Mouse (Mus musculus): ENCODE measurements around the gene Tox2. TPM values are rescaled to one million over a fixed set of nuclear protein-coding genes. Genes with fewer than 3 reads are reported as not detected.

Tox2 gene
- under 1 TPM; 0.28 to 0.31 TPM for total RNA-seq (2021)
- long read RNA-seq, experiment 1, result 0 reads
- long read RNA-seq, experiment 2, partial matches to known transcripts, result 0 of 1 reads
- long read RNA-seq, experiment 2, other reads (novel, unspliced or antisense), result 0 of 1 reads

- intact Hi-C loops (cut with DNase I), result loop anchor here (10.0 kb wide), 1 partner anchor 112 kb away; no protein-coding TSS in a partner anchor
- DNase-seq, result peak; percentile 64
Observed at GRCm38 (mm10) chr2:163202884-163203634, at the start of gene Tox2. TSS of gene Tox2 (plus strand) at chr2:163203125.

DNA sequence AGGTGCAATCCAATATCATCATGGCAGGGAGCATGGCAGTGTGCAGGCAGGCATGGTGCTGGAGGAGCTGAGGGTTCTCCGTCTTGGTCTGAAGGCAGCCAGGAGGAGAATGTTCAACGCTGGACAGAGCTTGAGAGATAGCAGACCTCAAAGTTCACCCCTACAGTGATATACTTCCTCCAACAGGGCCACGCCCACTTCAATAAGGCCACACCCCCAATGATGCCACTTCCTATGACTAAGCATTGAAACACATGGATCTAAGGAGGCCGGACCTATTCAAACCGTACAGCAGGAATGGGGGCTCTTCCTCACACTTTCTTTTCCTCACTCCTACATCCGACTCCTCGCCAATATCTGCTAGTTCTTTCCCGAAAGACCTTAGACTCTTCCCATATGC, 48.3 kb upstream of the Tox2 start:
- Histone ChIP-seq H3K4me3 (no peak overlapping the region), H3K27ac (no peak overlapping the region)
- no peak for DNase-seq
- no peak for TF ChIP-seq CTCF (IDR thresholded peaks at IDR 0.05)
- intact Hi-C loops (cut with DNase I), result no loop called here

More at GRCm38 (mm10) chr2:163202884-163203634, at the start of gene Tox2:
- Histone ChIP-seq H3K27ac (peak within 1 kb of the TSS; percentile 12; the same call in 1 of the 2 replicates), H3K4me3 (peak within 1 kb of the TSS; percentile 72)
- no peak for TF ChIP-seq CTCF (IDR thresholded peaks at IDR 0.05)

DNA sequence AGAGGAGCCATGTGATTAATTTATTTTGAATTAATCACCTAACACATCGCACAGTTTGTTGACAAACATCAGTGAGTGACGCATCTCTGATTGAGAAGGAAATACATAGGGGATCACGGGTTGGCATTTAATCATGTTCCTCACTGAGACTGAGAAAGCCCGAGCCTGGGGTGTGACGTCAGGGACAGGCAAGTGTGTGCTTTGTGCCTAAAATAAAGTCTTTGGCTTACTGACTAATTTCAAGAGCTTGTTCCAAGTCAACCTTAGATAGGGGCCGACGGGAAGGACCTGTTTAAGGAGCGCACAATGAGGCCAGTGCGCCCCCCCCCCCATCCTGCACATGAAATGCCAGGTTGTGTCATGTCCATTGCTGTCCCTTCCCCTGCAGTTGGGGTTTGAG, 43.9 kb upstream of the Tox2 start:
- no peak for TF ChIP-seq CTCF (IDR thresholded peaks at IDR 0.05)
- DNase-seq, result no peak
- Histone ChIP-seq H3K27ac (no peak overlapping the region), H3K4me3 (no peak overlapping the region)
- intact Hi-C loops (cut with DNase I), result no loop called here

- no peak overlapping the region for H3K4me3 ChIP-seq
- no peak for DNase-seq
- intact Hi-C loops (cut with DNase I), result no loop called here
- no peak for TF ChIP-seq CTCF (IDR thresholded peaks at IDR 0.05)
- H3K27ac ChIP-seq, result no peak overlapping the region
Observed at GRCm38 (mm10) chr2:163164461-163164990, 38.4 kb upstream of the Tox2 start.

DNA sequence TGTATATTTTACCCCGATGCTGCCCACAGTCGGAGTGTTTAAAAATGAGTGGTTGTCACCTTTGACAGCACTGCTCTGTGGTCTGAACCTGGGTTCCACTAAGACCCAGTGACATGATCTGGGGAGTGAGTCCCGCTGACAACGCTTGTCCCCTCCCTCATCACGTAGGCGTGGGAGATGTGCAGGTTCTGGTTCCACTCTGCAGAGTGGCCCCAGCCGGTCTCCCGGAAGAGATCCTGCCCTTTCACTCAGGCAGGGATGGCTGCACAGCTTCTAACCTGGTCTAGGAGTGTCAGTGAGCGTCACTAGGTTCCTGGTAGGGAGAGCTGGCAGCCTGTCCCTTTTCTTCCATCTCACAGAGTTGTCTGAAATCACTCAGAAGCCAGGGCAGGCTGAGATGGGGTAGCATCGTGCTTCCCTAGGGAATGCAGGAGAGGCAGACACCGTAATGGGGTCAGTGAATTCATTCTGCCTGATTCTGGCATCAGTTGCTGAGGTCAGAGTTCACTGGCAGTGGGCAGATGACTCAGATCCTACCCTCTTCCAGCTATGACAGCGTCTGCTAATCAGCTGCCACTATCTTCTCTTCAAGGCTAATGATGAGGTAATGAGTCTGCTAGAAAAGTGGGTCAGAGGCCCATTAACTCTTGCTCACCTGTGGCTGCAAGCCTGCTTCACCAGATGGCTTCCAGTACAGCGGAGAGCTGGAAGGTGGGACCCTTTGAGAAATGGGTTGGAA, 36.7 kb upstream of the Tox2 start:
- intact Hi-C loops (cut with DNase I), result no loop called here
- TF ChIP-seq CTCF (IDR thresholded peaks at IDR 0.05), result no peak
- DNase-seq, result no peak

GRCm38 (mm10) chr2:163171891-163172290, 31.0 kb upstream of the Tox2 start:
- Histone ChIP-seq H3K27ac (no peak overlapping the region), H3K4me3 (no peak overlapping the region)
- intact Hi-C loops (cut with DNase I), result no loop called here
- TF ChIP-seq CTCF (IDR thresholded peaks at IDR 0.05), result no peak
- no peak for DNase-seq

More for the DNA sequence above, 36.7 kb upstream of the Tox2 start:
- H3K27ac ChIP-seq, result no peak overlapping the region
- no peak overlapping the region for H3K4me3 ChIP-seq

DNA sequence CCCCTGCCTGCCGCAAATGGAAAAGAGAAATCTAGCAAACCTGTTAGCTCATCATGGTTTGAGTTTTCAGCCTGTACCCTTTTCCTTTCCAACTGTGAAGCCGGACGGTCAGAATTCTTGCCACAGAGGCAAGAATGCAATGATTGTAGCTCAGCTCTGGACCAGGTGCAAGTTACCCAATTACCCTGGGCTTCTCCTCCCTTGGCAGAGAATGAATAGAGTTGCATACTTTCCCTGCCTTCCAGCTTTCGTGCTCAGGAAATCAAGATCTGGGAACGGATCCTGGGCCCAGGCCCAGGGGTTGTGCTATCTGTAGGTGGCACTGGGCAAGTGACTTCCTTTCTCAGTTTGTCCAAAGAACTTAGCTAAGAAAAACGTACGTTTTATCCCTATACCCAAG, 28.9 kb upstream of the Tox2 start:
- Histone ChIP-seq H3K4me3 (no peak overlapping the region), H3K27ac (no peak overlapping the region)
- DNase-seq, result no peak
- no peak for TF ChIP-seq CTCF (IDR thresholded peaks at IDR 0.05)
- intact Hi-C loops (cut with DNase I), result no loop called here

- intact Hi-C loops (cut with DNase I), result no loop called here
- H3K4me3 ChIP-seq, result no peak overlapping the region
- no peak for TF ChIP-seq CTCF (IDR thresholded peaks at IDR 0.05)
- no peak overlapping the region for H3K27ac ChIP-seq
- DNase-seq, result no peak
Observed at GRCm38 (mm10) chr2:163175831-163176230, 27.1 kb upstream of the Tox2 start.

DNA sequence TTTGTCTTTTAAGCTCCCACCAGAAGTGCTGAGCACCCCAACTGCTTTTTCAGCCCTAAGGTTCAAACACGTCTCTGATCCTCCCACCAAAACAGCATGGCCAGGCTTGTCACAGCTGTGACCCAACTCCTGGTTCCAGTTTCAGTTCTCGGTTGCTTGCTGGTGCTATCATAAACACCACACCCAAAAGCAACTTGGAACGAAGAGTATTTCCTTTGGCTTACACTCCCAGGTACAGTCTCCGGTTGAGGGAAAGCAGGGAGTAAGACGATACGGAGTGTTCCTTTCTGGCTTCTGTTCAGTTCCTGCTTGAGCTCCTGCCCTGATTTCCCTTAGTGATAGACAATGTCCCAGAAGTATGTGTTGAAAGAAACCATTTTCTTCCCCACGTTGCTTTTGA, 26.4 kb upstream of the Tox2 start:
- Histone ChIP-seq H3K4me3 (no peak overlapping the region), H3K27ac (no peak overlapping the region)
- intact Hi-C loops (cut with DNase I), result no loop called here
- DNase-seq, result no peak
- no peak for TF ChIP-seq CTCF (IDR thresholded peaks at IDR 0.05)

- no peak for DNase-seq
Observed at GRCm38 (mm10) chr2:163187552-163187951, 15.4 kb upstream of the Tox2 start.

GRCm38 (mm10) chr2:163189596-163189995, 13.3 kb upstream of the Tox2 start:
- Histone ChIP-seq H3K4me3 (no peak overlapping the region), H3K27ac (no peak overlapping the region)
- intact Hi-C loops (cut with DNase I), result no loop called here
- no peak for DNase-seq
- TF ChIP-seq CTCF (IDR thresholded peaks at IDR 0.05), result no peak

More at GRCm38 (mm10) chr2:163187552-163187951, 15.4 kb upstream of the Tox2 start:
- Histone ChIP-seq H3K4me3 (no peak overlapping the region), H3K27ac (no peak overlapping the region)
- intact Hi-C loops (cut with DNase I), result no loop called here
- no peak for TF ChIP-seq CTCF (IDR thresholded peaks at IDR 0.05)

DNA sequence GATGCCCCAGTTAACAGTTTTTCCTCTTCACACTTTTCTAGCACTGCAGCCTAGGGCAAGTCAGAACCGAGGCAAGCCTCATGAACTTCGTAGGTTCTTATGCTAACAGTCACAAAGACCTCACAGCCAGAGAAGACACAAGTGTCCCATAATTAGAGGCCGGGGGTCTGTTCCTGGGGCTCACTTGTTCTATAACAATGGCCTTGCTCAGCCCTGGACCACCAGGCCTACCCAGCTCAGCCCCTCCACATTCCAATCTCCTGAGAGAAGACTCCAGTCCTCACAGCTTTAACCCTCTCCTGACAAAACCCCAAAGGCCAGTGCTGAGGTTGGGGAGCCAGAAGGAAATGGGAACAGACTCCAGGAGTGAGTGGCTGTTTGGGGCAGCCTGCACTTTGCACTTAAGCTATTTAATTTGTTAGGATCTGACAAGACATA, 12.9 kb upstream of the Tox2 start:
- H3K27ac ChIP-seq, result no peak overlapping the region
- no peak for TF ChIP-seq CTCF (IDR thresholded peaks at IDR 0.05)

DNA sequence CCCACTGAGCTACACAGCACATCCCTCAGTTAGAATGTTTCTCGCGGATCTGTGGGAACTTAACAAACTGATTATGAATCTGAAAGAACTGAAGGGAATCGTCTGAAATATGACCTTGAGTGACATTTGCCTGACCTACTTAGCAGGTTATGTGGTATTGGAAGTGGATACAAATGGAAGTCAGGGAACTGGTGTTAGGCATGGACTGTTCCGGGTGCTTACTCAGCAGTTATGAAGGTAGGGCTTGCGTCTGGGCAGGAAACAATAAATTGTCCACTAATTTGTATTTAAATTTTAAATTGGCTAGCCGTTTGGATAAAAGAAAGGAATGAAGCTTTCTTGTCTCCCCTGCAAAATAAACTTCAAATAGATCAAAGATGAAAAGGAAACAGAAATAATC, 10.4 kb upstream of the Tox2 start:
- intact Hi-C loops (cut with DNase I), result no loop called here

More for the DNA sequence above, 12.9 kb upstream of the Tox2 start:
- intact Hi-C loops (cut with DNase I), result no loop called here
- no peak overlapping the region for H3K4me3 ChIP-seq
- DNase-seq, result no peak

More for the DNA sequence above, 10.4 kb upstream of the Tox2 start:
- DNase-seq, result no peak
- TF ChIP-seq CTCF (IDR thresholded peaks at IDR 0.05), result no peak
- Histone ChIP-seq H3K4me3 (no peak overlapping the region), H3K27ac (no peak overlapping the region)
